Mouse (Mus musculus) hindbrain, postnatal 0 days (tissue): Measurements from ENCODE around the gene AI661453. TPM values are rescaled to one million over a fixed set of nuclear protein-coding genes. Genes with fewer than 3 reads are reported as not detected.
A peak's percentile ranks its signal among the peaks of the same experiment; 100 is the strongest.

ENCODE experiments used
- ATAC-seq: fragments of 200-750 bp; cut with Nextera tagmentation; 2 replicates; pipeline ENCODE4 v1.8.0; 2017; ENCODE audit warnings: mild to moderate bottlenecking, moderate TSS enrichment, moderate library complexity
- DNase-seq: peaks from one replicate; pipeline ENCODE4 v3.0.0-alpha.2; 2015; ENCODE audit warnings: low spot score
- H3K27ac ChIP-seq: fragments of 300-500 bp; sonication (generic); 2 replicates; pipeline ENCODE4 v1.5.1; 2014; ENCODE audit warnings: mild to moderate bottlenecking
- H3K27me3 ChIP-seq: fragments of 300-500 bp; sonication (generic); 2 replicates; pipeline ENCODE4 v1.6.1; 2014; ENCODE audit warnings: low read length, mixed read lengths; ENCODE audit not compliant: insufficient read depth
- H3K36me3 ChIP-seq: fragments of 300-500 bp; sonication (generic); 2 replicates; pipeline ENCODE4 v1.6.1; 2014; ENCODE audit warnings: low read length, mixed read lengths; ENCODE audit not compliant: insufficient read depth
- H3K4me1 ChIP-seq: fragments of 300-500 bp; sonication (generic); 2 replicates; pipeline ENCODE4 v1.6.1; 2014; ENCODE audit warnings: antibody characterized with exemption, low read length, mixed read lengths; ENCODE audit not compliant: insufficient read depth
- H3K4me2 ChIP-seq: fragments of 300-500 bp; sonication (generic); 2 replicates; pipeline ENCODE4 v1.6.1; 2014; ENCODE audit warnings: low read depth, mild to moderate bottlenecking, low read length, moderate library complexity, mixed read lengths
- H3K4me3 ChIP-seq: fragments of 300-500 bp; sonication (generic); 2 replicates; pipeline ENCODE4 v1.5.1; 2014; ENCODE audit warnings: low read length
- H3K9ac ChIP-seq: fragments of 300-500 bp; sonication (generic); replicated peaks from 2 replicates; pipeline ENCODE4 v1.6.1; 2014; ENCODE audit warnings: mild to moderate bottlenecking, low read length, moderate library complexity, mixed read lengths
- H3K9me3 ChIP-seq: fragments of 300-500 bp; sonication (generic); 2 replicates; pipeline ENCODE4 v1.6.1; 2016; ENCODE audit warnings: low read length, mixed read lengths
- CTCF ChIP-seq: IDR thresholded peaks from 2 replicates; pipeline ENCODE4 v1.5.1; 2016; ENCODE audit warnings: antibody characterized with exemption, control low read depth, low read depth
- WGBS: fragments of 180-500 bp; shearing (Covaris S2); extraction: QIAGEN DNeasy Blood & Tissue Kit; methylation state at CpG from one replicate; pipeline ENCODE4 v1.1.7; 2014; 5-methylcytosine and 5-hydroxymethylcytosine counted together
- polyA plus RNA-seq: library from polyadenylated mRNA; unstranded; fragments of >200 nt; fragmentation: Nextera tagmentation; extraction: Ambion mirVana; gene quantifications from 2 replicates; pipeline ENCODE4 v1.2.1, GENCODE M21; 2015
- total RNA-seq: library from RNA; depleted of rRNA; stranded (reverse); fragments of >200 nt; gene quantifications from 2 replicates; pipeline ENCODE4 v1.2.3, GENCODE M21; 2014

Gene AI661453
- total and polyA plus RNA-seq, 2 experiments from 2014 or later, result 0.14 to 0.52 TPM

DNA sequence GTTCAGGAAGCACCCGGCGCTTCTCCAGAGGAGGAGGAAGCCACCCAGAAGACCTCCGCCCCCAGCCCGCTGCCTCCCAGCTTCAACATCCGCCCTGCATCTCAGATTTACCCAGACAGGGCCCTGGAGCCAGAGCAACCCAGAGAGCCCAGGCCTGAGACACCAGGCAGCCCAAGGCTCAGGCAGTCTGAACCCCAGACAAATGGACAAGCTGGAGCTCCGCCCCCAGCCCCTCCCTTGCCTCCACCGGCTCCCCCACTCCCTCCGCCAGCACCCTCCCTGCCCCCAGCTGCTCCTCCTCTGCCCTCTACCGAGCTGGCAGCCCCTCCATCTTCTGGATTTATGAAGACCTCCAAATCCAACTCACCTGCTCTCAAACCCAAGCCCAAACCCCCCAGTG is 29.9 kb downstream of the AI661453 start:
- no peaks in the 10 kb centered on the region for H3K4me1 ChIP-seq
- H3K36me3 ChIP-seq, result no peaks in the 10 kb centered on the region
- no peak overlapping the region for H3K4me2 ChIP-seq
- peaks cover 17% of the 10 kb centered on the region; the same call in 1 of the 2 replicates for H3K27me3 ChIP-seq
- H3K27ac ChIP-seq, result no peak overlapping the region
- DNase-seq (no peak), ATAC-seq (no peak)
- H3K9me3 ChIP-seq, result no peaks in the 10 kb centered on the region
- 42% methylated on average over 7 of the region's 9 CpGs for WGBS
- H3K4me3 ChIP-seq, result no peak overlapping the region
- no peak for TF ChIP-seq CTCF
- H3K9ac ChIP-seq, result no peak overlapping the region

DNA sequence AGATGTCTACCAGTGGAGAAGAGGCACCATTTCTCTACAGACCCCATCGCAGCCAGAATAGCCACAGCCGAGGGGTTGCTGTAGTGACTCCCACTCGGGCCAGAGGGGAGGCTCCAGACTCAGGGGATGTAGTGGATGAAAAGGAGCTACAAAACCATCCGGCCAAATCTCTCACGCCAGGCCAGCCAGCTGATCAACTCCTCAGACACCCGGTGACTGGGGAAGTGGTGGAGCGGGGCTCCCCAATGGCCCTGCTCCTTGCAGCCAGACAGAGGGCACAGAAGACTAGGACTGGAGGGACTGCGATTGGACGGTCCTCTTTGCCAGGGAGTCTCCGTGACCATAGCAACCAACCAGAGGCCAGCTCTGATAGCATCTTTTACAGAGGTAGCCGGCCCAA is 31.2 kb downstream of the AI661453 start:
- H3K4me1 ChIP-seq, result no peaks in the 10 kb centered on the region
- H3K4me3 ChIP-seq, result no peak overlapping the region
- 56% methylated on average over 11 of the region's 11 CpGs for WGBS
- ATAC-seq, result peak; percentile 6; the same call in 1 of the 2 replicates
- no peak for TF ChIP-seq CTCF
- no peaks in the 10 kb centered on the region for H3K9me3 ChIP-seq
- H3K27me3 ChIP-seq, result peaks cover 17% of the 10 kb centered on the region; the same call in 1 of the 2 replicates
- no peak overlapping the region for H3K4me2 ChIP-seq
- DNase-seq, result no peak
- no peak overlapping the region for H3K27ac ChIP-seq
- H3K9ac ChIP-seq, result no peak overlapping the region
- no peaks in the 10 kb centered on the region for H3K36me3 ChIP-seq

DNA sequence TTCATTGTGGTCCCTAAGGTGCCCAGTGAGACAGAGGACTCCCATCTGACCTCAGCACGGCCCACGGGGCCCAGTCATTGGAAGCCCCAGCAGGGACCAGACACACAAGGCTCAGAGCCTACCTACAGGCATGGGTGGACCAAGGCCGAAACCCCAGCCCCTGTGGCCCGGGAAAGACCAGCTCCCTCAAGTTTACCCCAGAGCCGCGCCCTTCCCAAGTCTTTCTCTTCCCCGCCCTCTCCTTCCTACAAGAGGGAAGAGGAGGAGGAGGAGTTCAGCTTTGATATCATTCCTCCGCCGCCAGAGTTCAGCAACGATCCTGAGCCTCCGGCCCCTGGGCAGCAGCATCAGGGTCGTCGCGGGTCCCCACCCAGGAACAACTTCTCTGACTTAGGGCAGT is 31.6 kb downstream of the AI661453 start:
- H3K27ac ChIP-seq, result no peak overlapping the region
- H3K36me3 ChIP-seq, result no peaks in the 10 kb centered on the region
- peak overlapping the region; percentile 25; the same call in 1 of the 2 replicates for H3K4me2 ChIP-seq
- DNase-seq, result no peak
- H3K9ac ChIP-seq, result no peak overlapping the region
- TF ChIP-seq CTCF, result no peak
- no peaks in the 10 kb centered on the region for H3K9me3 ChIP-seq
- H3K27me3 ChIP-seq, result peaks cover 17% of the 10 kb centered on the region; the same call in 1 of the 2 replicates
- WGBS, result 18% methylated on average over 11 of the region's 14 CpGs
- ATAC-seq, result 0 out of 2 replicates have a peak, but pooled peaks have one; percentile 8
- H3K4me3 ChIP-seq, result no peak overlapping the region; the same call in 1 of the 2 replicates
- H3K4me1 ChIP-seq, result no peaks in the 10 kb centered on the region

DNA sequence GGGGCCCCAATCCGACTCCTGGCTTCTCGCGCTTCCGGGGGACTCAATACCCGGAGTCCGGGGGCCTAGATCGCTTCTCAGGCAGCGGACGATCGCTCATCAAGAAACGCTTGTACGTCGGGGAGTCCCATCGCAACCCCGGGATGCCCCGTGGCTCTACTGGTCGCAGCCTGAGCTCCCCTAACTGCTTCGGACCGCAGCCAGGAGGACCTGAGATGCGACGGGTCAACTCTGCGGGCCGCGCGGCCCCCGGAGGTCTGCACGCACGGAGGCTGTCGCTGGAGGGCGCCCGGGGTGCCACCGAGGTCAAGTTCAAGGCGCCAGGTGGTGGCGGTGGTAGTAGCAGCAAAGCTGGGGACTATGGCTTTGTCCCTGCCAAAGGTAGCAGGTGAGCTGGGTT is 32.1 kb downstream of the AI661453 start:
- Histone ChIP-seq H3K27ac (no peak overlapping the region), H3K36me3 (no peaks in the 10 kb centered on the region), H3K4me1 (no peaks in the 10 kb centered on the region), H3K4me2 (peak overlapping the region; percentile 25; the same call in 1 of the 2 replicates), H3K27me3 (peaks cover 17% of the 10 kb centered on the region; the same call in 1 of the 2 replicates), H3K4me3 (no peak overlapping the region; the same call in 1 of the 2 replicates), H3K9ac (no peak overlapping the region), H3K9me3 (no peaks in the 10 kb centered on the region)
- no peak for TF ChIP-seq CTCF
- 6% methylated on average over 34 of the region's 34 CpGs for WGBS
- ATAC-seq (no peak), DNase-seq (no peak)

DNA sequence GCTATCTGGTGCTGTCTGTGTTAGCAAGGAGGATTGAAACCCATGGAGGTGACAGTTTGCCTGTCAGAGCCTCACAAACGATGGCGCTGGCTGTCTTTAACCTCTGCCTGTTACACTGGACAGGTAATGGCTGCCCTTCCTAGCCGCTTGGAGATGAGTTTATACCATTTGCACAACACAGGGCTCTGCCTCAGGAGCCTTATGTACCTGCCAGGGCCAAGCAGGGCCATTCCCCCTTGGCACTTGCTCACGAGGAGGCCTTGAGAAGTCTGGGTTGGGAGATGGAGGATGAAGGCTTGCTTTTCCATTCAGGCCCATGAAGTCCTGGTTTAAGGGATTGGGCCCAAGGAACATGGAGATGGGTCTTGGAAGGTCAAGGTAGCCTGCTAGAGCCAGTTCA is 33.2 kb downstream of the AI661453 start:
- Histone ChIP-seq H3K27ac (no peak overlapping the region), H3K9me3 (no peaks in the 10 kb centered on the region), H3K36me3 (no peaks in the 10 kb centered on the region), H3K27me3 (peaks cover 17% of the 10 kb centered on the region; the same call in 1 of the 2 replicates), H3K4me2 (no peak overlapping the region), H3K4me1 (no peaks in the 10 kb centered on the region), H3K4me3 (no peak overlapping the region), H3K9ac (no peak overlapping the region)
- 88% methylated on average over 4 of the region's 4 CpGs for WGBS
- no peak for ATAC-seq
- no peak for TF ChIP-seq CTCF
- no peak for DNase-seq

DNA sequence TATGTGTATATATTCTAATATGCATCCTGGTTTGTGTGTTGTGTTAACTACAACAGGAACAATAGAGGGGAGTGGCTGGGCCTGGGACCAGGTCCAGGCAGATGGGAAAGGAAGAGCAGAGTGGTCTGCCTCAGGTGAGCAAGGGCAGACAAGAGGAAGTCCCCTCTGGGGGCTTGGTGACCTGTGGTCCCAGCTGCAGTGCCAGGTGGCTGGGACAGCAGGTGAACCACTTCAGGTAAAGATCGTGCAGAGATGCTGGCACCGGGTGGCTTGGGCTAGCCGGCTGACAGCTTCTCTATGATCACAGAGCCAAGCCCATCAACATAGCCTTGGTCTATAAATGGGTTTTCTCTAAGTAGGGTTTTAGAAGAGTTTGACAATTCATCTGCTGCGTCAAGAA is 33.7 kb downstream of the AI661453 start:
- H3K36me3 ChIP-seq, result no peaks in the 10 kb centered on the region
- H3K9ac ChIP-seq, result no peak overlapping the region
- H3K9me3 ChIP-seq, result no peaks in the 10 kb centered on the region
- H3K27ac ChIP-seq, result no peak overlapping the region
- H3K4me2 ChIP-seq, result no peak overlapping the region
- ATAC-seq (no peak), DNase-seq (no peak)
- H3K27me3 ChIP-seq, result peaks cover 17% of the 10 kb centered on the region; the same call in 1 of the 2 replicates
- TF ChIP-seq CTCF, result no peak
- H3K4me1 ChIP-seq, result no peaks in the 10 kb centered on the region
- WGBS, result 81% methylated on average over 4 of the region's 4 CpGs
- no peak overlapping the region for H3K4me3 ChIP-seq

DNA sequence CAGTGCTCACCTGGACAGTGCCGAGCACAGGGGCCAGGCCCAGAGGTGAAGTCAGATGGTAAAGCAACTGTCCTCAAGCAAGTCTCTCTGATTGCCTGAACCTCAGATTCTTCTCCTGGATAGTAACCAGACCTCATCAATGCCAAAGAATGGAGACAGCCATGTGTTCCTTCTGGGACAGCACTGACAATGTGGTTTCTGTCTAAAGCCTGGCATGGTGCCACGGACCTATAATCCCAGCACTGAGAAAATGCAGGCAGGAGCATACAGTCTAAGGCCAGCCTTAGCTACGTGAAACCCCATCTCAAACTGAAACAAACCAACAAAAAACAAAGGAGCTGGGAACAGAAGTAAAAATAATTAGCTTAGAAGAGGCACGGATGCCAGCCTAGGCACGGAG is 34.3 kb downstream of the AI661453 start:
- no peak; the same call in 1 of the 2 replicates for ATAC-seq
- 38% methylated on average over 5 of the region's 5 CpGs for WGBS
- peak; percentile 67 for DNase-seq

More for the DNA sequence above, 34.3 kb downstream of the AI661453 start:
- H3K4me2 ChIP-seq, result no peak overlapping the region
- no peak overlapping the region for H3K27ac ChIP-seq
- H3K36me3 ChIP-seq, result no peaks in the 10 kb centered on the region
- TF ChIP-seq CTCF, result no peak
- no peak overlapping the region for H3K9ac ChIP-seq
- no peak overlapping the region for H3K4me3 ChIP-seq
- H3K4me1 ChIP-seq, result no peaks in the 10 kb centered on the region
- peaks cover 17% of the 10 kb centered on the region; the same call in 1 of the 2 replicates for H3K27me3 ChIP-seq
- no peaks in the 10 kb centered on the region for H3K9me3 ChIP-seq
